Mouse (Mus musculus) brain, adult 2 months (tissue): Measurements from ENCODE around the gene Slamf7.

Experiments
- DNase-seq: peaks from one replicate; pipeline ENCODE4 v3.0.0; 2011; ENCODE audit warnings: low read depth, low spot score

Slamf7 gene

GRCm38 (mm10) chr1:171637101-171637500 is 15.7 kb downstream of the Slamf7 start:
- DNase-seq: no peak

GRCm38 (mm10) chr1:171635696-171636095 is 17.1 kb downstream of the Slamf7 start:
- no peak for DNase-seq

- DNase-seq: peak; percentile 73
Measured at GRCm38 (mm10) chr1:171631447-171631846, 21.4 kb downstream of the Slamf7 start.

- DNase-seq: peak; percentile 45
Measured at GRCm38 (mm10) chr1:171630912-171631311, 21.9 kb downstream of the Slamf7 start.

- no peak for DNase-seq
Measured at GRCm38 (mm10) chr1:171630041-171630440, 22.8 kb downstream of the Slamf7 start.

- no peak for DNase-seq
Measured at GRCm38 (mm10) chr1:171629168-171629567, 23.7 kb downstream of the Slamf7 start.

- DNase-seq: no peak
Measured at GRCm38 (mm10) chr1:171627801-171628200, 25.0 kb downstream of the Slamf7 start.

GRCm38 (mm10) chr1:171620091-171620490 is 32.7 kb downstream of the Slamf7 start:
- no peak for DNase-seq

GRCm38 (mm10) chr1:171619645-171620044 is 33.2 kb downstream of the Slamf7 start:
- DNase-seq: no peak

- peak; percentile 77 for DNase-seq
Measured at GRCm38 (mm10) chr1:171619001-171619400, 33.8 kb downstream of the Slamf7 start.

GRCm38 (mm10) chr1:171616881-171617515 is 35.8 kb downstream of the Slamf7 start:
- peak; percentile 23 for DNase-seq

GRCm38 (mm10) chr1:171613962-171614361 is 38.9 kb downstream of the Slamf7 start:
- peak; percentile 17 for DNase-seq

- DNase-seq: peak; percentile 10
Measured at GRCm38 (mm10) chr1:171610781-171611180, 42.1 kb downstream of the Slamf7 start.

GRCm38 (mm10) chr1:171610026-171610425 is 42.8 kb downstream of the Slamf7 start:
- no peak for DNase-seq

GRCm38 (mm10) chr1:171607176-171607575 is 45.7 kb downstream of the Slamf7 start, which contains the start of gene Ly9:
Gene Ly9 (minus strand): TSS chr1:171607410.
- DNase-seq: no peak

- DNase-seq: no peak
Measured at GRCm38 (mm10) chr1:171606656-171607055, 46.2 kb downstream of the Slamf7 start.

GRCm38 (mm10) chr1:171604686-171605085 is 48.1 kb downstream of the Slamf7 start:
- no peak for DNase-seq

GRCm38 (mm10) chr1:171584584-171584983 is 68.3 kb downstream of the Slamf7 start:
- DNase-seq: no peak
